Mouse (Mus musculus): ENCODE results near the gene 4931429L15Rik.
A peak's percentile ranks its signal among the peaks of the same experiment; 100 is the strongest.
"Not testable (repeated sequence)": the region's sequence is repeated elsewhere in the genome, so short reads cannot be mapped to it uniquely, and the experiment has no call there.

Gene 4931429L15Rik

GRCm38 (mm10) chr9:46319886-46320285 is at the start of gene 4931429L15Rik:
TSS of gene 4931429L15Rik (minus strand) at chr9:46319986.
- DNase-seq (ENCODE audit: low spot score), result not testable (repeated sequence)

DNA sequence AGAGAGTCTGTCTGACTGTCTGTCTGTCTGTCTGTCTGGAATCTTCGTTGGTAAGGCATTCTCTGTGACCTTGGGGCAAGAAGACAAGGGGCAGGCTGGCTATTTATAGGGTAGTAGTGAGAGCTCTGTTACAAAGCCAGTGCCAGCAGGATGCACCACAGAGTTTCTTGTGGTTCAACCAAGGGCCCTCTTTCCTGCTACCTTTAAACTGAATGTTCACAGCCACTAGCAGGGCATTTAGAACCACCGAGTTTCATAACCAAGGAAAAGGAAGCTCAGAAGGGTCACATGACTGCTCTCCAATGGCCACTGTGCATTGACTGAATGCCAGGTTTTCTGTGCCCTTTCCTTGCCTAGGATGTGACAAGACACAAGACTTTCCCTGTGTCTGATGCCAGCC is 42.7 kb upstream of the 4931429L15Rik start:
- no peak for DNase-seq (ENCODE audit: low spot score)

DNA sequence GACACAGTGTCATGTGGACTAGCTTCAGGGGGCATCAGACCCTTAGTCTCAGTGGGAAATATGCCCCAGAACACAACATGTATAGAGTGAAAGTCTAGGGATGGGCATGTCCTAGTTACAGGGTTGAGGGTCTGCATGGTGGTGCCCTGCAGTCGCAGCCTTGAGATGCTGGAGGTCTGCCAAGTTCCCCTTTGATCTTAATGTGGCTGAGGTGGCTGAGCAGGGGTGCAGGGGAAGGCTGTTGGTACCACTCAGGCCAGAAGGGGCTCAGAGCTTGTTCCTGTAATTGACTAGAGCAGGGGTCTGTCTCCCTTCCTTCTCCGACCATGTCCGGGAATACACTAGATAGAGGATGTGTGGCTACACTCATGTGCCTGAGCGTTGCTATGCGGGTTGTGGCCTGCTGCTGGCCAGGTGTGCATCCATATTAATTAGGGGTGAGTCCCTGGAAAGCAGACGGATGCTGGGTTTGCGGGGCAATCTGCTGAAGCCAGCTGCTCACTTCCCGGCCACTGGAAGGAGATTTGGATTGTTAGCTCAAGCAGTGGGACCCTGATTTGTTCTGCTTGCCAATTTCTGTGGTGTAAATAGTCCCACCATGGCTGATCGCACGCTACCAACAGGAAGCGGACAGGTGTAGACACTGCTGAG is 41.8 kb upstream of the 4931429L15Rik start:
- no peak for DNase-seq (ENCODE audit: low spot score)

GRCm38 (mm10) chr9:46353992-46354391 is 34.2 kb upstream of the 4931429L15Rik start:
- peak; percentile 75 for DNase-seq (ENCODE audit: low spot score)

GRCm38 (mm10) chr9:46353330-46353724 is 33.5 kb upstream of the 4931429L15Rik start:
- DNase-seq (ENCODE audit: low spot score), result no peak

DNA sequence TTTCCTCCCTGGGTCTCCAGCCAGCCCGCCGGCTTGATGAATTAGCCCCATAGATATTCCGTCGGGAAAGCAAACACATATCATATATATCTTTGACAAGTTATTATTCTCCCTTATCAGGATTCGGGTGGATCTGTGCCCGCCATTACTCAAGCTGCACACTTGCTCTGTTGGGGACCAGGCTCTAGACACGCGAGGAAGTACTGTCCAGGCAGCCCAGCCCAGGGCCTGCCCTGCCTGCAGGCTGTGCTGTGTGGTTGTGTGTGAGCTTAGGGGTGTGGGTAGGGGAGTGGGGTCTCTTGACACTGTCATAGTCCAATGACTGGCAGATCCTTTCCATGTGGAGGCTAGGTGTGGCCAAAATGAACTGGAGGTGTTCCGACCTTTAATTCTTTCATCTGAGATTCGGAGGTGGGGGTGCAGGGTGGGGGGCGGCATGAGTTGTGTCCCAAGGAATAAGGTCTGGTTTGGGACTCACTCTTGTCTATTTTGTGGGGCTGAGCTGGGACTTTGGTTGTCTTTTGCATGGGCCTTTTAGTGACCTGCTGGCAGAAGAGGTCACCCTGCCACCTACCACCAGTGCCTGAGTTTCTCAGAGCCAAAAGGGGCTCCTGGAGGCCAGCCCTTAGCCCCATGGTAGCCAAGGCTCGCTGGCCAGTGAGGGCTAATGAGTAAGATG is 33.0 kb upstream of the 4931429L15Rik start:
- DNase-seq (ENCODE audit: low spot score), result no peak

- no peak for DNase-seq (ENCODE audit: low spot score)
Measured at GRCm38 (mm10) chr9:46350451-46350981, 30.7 kb upstream of the 4931429L15Rik start.

GRCm38 (mm10) chr9:46345887-46346665 is 26.3 kb upstream of the 4931429L15Rik start:
- no peak for DNase-seq (ENCODE audit: low spot score)

DNA sequence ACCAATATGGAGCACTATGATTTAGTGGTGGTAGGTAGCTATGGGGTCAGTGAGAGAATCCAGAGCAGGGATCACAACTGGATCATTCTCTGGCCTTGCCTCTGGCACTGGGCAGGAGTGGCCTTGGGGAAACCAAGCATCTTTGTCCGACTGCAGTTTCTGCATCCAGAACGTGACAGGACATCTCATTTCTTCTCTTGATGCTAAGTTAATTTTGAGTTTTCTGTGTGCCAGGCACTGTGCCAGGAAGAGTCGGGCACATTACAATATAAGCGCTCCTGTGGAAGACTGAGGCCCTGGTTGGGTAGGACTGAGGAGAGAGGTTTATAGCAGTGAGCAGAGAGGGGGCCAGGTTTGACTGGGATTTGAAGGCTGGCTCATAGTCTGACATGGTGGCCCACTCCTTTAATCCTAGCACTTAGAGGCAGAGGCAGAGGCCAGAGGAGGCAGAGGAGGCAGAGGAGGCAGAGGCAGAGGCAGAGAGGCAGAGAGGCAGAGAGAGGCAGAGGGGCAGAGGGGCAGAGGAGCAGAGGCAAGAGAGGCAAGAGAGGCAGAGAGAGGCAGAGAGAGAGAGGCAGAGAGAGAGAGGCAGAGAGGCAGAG is 19.4 kb upstream of the 4931429L15Rik start:
- DNase-seq (ENCODE audit: low spot score), result no peak

GRCm38 (mm10) chr9:46338384-46338783 is 18.6 kb upstream of the 4931429L15Rik start:
- DNase-seq (ENCODE audit: low spot score), result no peak

- DNase-seq (ENCODE audit: low spot score), result peak; percentile 65
Measured at GRCm38 (mm10) chr9:46337852-46338291, 18.1 kb upstream of the 4931429L15Rik start.

DNA sequence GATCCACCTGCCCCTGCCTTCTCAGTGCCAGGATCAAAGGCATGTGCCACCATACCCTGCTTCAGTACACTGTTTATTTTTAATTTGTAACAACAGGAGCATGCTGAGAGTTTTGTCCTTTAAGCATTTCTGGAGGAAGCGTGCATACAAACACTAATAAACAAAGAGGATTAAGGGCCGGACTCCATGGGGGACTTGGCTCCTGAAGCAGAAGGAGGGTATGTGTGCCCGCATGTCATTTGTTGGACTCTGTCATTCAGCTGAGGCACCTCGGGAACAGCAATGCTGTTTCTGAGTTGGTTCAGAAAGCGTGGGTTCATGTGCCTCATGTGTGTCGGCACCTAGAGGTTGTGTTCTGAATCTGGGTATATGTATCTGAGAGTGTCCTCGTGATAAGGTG is 17.5 kb upstream of the 4931429L15Rik start:
- DNase-seq (ENCODE audit: low spot score), result no peak

DNA sequence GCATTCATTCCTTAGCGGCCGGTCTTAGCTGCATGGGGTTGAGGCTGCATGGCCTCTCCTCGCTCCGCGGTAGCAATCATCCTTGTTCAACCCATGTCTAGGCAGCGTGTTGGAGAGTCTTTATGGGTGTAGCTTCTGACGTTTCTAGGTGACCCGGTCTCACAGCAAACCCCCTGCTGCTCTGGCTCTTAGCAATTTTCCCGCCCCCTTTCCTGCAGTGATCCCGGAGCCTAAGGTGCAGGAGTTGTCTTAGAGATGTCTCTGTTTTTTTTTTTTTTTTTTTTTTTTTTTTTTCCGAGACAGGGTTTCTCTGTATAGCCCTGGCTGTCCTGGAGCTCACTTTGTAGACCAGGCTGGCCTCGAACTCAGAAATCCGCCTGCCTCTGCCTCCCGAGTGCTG is 16.5 kb upstream of the 4931429L15Rik start:
- not testable (repeated sequence) for DNase-seq (ENCODE audit: low spot score)

DNA sequence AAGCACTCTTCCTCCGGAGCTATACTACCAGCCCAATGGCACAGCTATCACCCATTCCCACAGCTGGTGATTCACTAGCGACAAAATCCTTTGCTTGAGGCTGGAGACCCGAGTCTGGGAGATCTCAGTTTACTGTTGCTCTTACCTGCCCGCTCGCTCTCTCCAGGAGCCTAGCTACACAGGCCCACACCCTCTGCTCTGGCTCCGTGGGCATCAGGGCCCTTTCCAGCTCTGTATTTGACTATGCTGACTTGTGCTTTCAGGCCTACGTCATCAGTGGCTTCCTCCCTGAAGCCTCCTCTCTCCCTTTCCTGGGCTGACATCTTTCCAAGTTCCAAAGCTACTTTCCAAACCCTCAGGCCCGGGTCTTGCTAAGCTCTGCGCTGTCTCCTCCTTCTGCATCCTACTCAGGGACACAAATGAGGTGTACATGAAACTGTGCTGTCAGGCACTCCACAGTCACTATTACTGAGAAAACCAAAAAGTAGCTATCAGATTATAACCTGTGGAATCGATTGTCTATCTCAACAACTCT is 15.7 kb upstream of the 4931429L15Rik start:
- no peak for DNase-seq (ENCODE audit: low spot score)

GRCm38 (mm10) chr9:46334471-46335025 is 14.8 kb upstream of the 4931429L15Rik start:
- DNase-seq (ENCODE audit: low spot score), result no peak

GRCm38 (mm10) chr9:46331301-46331700 is 11.5 kb upstream of the 4931429L15Rik start:
- no peak for DNase-seq (ENCODE audit: low spot score)

GRCm38 (mm10) chr9:46330586-46330895 is 10.8 kb upstream of the 4931429L15Rik start:
- no peak for DNase-seq (ENCODE audit: low spot score)

DNA sequence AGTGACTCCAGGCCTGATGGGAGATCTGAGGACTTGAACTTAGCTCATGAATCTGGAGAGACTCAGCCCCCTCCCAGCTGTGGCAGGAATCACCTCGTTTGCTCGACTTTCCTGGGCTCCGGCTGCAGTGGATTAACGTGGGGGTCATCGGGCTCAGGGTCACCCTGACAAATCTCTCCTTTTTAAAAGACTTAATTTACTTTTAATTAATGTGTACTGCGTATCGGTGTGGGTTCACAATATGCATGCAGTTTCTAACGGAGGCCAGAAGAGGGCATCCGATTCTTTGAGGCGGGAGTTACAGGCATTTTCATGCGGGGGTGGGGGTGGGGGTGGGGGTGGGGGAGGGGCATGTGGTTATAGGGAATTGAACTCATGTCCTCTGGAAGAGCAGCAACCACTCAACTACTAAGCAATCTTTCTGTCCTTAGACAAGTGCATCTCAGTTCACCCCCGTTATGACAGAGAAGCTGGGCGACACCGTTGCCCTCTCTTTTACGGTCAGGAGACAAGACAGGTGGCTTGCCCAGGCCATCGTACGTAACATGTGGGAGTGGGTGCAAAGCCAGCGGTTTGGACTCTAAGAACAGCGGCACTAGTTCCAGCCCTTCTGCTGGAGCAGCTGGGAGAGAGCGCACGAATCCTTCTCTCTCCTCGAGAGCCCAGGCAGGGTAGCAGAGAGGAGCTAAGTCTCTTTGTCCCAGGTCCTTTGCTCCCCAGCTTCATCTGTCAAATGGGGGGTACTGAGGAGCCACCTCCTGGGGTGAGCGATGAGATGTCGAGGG is 10.2 kb upstream of the 4931429L15Rik start:
- no peak for DNase-seq (ENCODE audit: low spot score)

GRCm38 (mm10) chr9:46329250-46329648 is 9.5 kb upstream of the 4931429L15Rik start:
- DNase-seq (ENCODE audit: low spot score), result no peak

- DNase-seq (ENCODE audit: low spot score), result peak; percentile 75
Measured at GRCm38 (mm10) chr9:46328572-46329249, 8.9 kb upstream of the 4931429L15Rik start.
